26 mouse cellular contexts compared by ENCODE assay signal in genomic region chr9:86388538-86388937, GRCm38 (mm10).
A peak's percentile ranks its signal among the peaks of the same experiment; 100 is the strongest.
DNase-seq lines count a peak whose midpoint lies in the region; ATAC-seq and TF ChIP-seq lines count a peak whose summit lies in the region.
"Had no signal": no experiment of that assay in that cellular context is flagged by ENCODE, and none has a peak within 500 bp of the region (broad histone marks: within the 10 kb centered on the region; RNA-seq: fewer than 3 reads in every experiment).

No protein-coding gene starts in this region.

- no peak overlapping the region for H3K4me3 ChIP-seq in forebrain, postnatal 0 days (ENCODE audit: low read depth, low read length)
- no peak overlapping the region for H3K4me3 ChIP-seq in forebrain, embryonic 10.5 days
- no peak overlapping the region for H3K4me3 ChIP-seq in midbrain, embryonic 11.5 days (ENCODE audit: low read depth, low read length)
- no peak overlapping the region for H3K4me3 ChIP-seq in midbrain, postnatal 0 days (ENCODE audit: low read depth, low read length)
- H3K4me3 ChIP-seq in midbrain, embryonic 13.5 days (replicated peaks), result no peak overlapping the region
- H3K4me3 ChIP-seq: embryonic facial prominence, embryonic 12.5 days; embryonic facial prominence, embryonic 15.5 days; forebrain, embryonic 13.5 days; heart, embryonic 12.5 days; heart, embryonic 15.5 days; hindbrain, embryonic 10.5 days; hindbrain, embryonic 13.5 days had no signal

- 0 out of 2 replicates have a peak, but pooled peaks cover 2% of the 10 kb centered on the region for H3K4me1 ChIP-seq in forebrain, postnatal 0 days (ENCODE audit: insufficient read depth)
- peaks cover 13% of the 10 kb centered on the region for H3K4me1 ChIP-seq in forebrain, embryonic 10.5 days
- peaks cover 4% of the 10 kb centered on the region; the same call in 1 of the 2 replicates for H3K4me1 ChIP-seq in midbrain, embryonic 11.5 days (ENCODE audit: control insufficient read depth, insufficient read depth, low read length)
- H3K4me1 ChIP-seq in midbrain, postnatal 0 days (ENCODE audit: insufficient read depth, low read length), result no peaks in the 10 kb centered on the region
- H3K4me1 ChIP-seq in midbrain, embryonic 13.5 days (replicated peaks), result 0 out of 2 replicates have a peak, but pooled peaks cover 5% of the 10 kb centered on the region
- H3K4me1 ChIP-seq: embryonic facial prominence, embryonic 12.5 days; embryonic facial prominence, embryonic 15.5 days; forebrain, embryonic 13.5 days; hindbrain, embryonic 10.5 days; hindbrain, embryonic 13.5 days had no signal

- H3K36me3 ChIP-seq in forebrain, postnatal 0 days (ENCODE audit: insufficient read depth), result no peaks in the 10 kb centered on the region
- H3K36me3 ChIP-seq in forebrain, embryonic 10.5 days (replicated peaks), result peaks cover 3% of the 10 kb centered on the region; the same call in 1 of the 2 replicates
- H3K36me3 ChIP-seq in midbrain, embryonic 11.5 days (ENCODE audit: control insufficient read depth, insufficient read depth, low read length), result no peaks in the 10 kb centered on the region
- no peaks in the 10 kb centered on the region for H3K36me3 ChIP-seq in midbrain, postnatal 0 days (ENCODE audit: insufficient read depth, low read length)
- no peaks in the 10 kb centered on the region for H3K36me3 ChIP-seq in midbrain, embryonic 13.5 days
- H3K36me3 ChIP-seq: embryonic facial prominence, embryonic 12.5 days; embryonic facial prominence, embryonic 15.5 days; heart, embryonic 12.5 days; heart, embryonic 15.5 days; hindbrain, embryonic 10.5 days; hindbrain, embryonic 13.5 days had no signal

- no peak for TF ChIP-seq CTCF in forebrain, postnatal 0 days (IDR thresholded peaks at IDR 0.05; ENCODE audit: low read depth)
- no peak for TF ChIP-seq CTCF in midbrain, postnatal 0 days (IDR thresholded peaks at IDR 0.05)

- ATAC-seq in forebrain, postnatal 0 days, result peak; percentile 45; the same call in 1 of the 2 replicates
- peak; percentile 68; the same call in 1 of the 2 replicates for ATAC-seq in midbrain, embryonic 11.5 days (ENCODE audit: low FRiP score)
- no peak for ATAC-seq in midbrain, postnatal 0 days (ENCODE audit: low FRiP score)
- peak; percentile 43; the same call in 1 of the 2 replicates for ATAC-seq in midbrain, embryonic 13.5 days
- ATAC-seq: CD4-positive, CD25-positive, alpha-beta regulatory T cell, adult 4 months; forebrain, embryonic 13.5 days; hindbrain, embryonic 16.5 days had no signal

- no peak overlapping the region for H3K9ac ChIP-seq in forebrain, postnatal 0 days
- H3K9ac ChIP-seq in midbrain, embryonic 11.5 days (ENCODE audit: low read length), result no peak overlapping the region
- no peak overlapping the region for H3K9ac ChIP-seq in midbrain, postnatal 0 days (replicated peaks; ENCODE audit: low read length, poor library complexity, severe bottlenecking)
- no peak overlapping the region for H3K9ac ChIP-seq in midbrain, embryonic 13.5 days (replicated peaks)
- H3K9ac ChIP-seq: embryonic facial prominence, embryonic 12.5 days; embryonic facial prominence, embryonic 15.5 days; forebrain, embryonic 13.5 days; heart, embryonic 12.5 days; heart, embryonic 15.5 days; hindbrain, embryonic 13.5 days had no signal

- H3K4me2 ChIP-seq in forebrain, postnatal 0 days (ENCODE audit: low read depth), result no peak overlapping the region
- no peak overlapping the region for H3K4me2 ChIP-seq in midbrain, embryonic 11.5 days
- no peak overlapping the region for H3K4me2 ChIP-seq in midbrain, postnatal 0 days (ENCODE audit: low read depth, low read length, poor library complexity, severe bottlenecking)
- no peak overlapping the region for H3K4me2 ChIP-seq in midbrain, embryonic 13.5 days (replicated peaks)
- H3K4me2 ChIP-seq: embryonic facial prominence, embryonic 12.5 days; embryonic facial prominence, embryonic 15.5 days; forebrain, embryonic 13.5 days; heart, embryonic 12.5 days; heart, embryonic 15.5 days; hindbrain, embryonic 13.5 days had no signal

- DNase-seq in forebrain, postnatal 0 days, result no peak
- DNase-seq in forebrain, embryonic 10.5 days (ENCODE audit: extremely low spot score, low spot score), result no peak
- DNase-seq in midbrain, embryonic 11.5 days (ENCODE audit: low spot score, missing footprints), result peak; percentile 83
- no peak for DNase-seq in midbrain, postnatal 0 days (ENCODE audit: low spot score)
- DNase-seq in lung, postnatal 10 days, result no peak
- DNase-seq in testis, postnatal 14 days (ENCODE audit: low spot score), result no peak
- DNase-seq: adrenal gland, adult 2 months; adrenal gland, postnatal 14 days; cerebellum, adult 11-12 months; cerebellum, adult 8-10 months; cerebellum, postnatal 10 days; cerebellum, postnatal 36 days; gastrocnemius, postnatal 25 days; heart, adult 18-20 months; heart, postnatal 10 days; heart, postnatal 36 days had no signal

- no peaks in the 10 kb centered on the region for H3K9me3 ChIP-seq in forebrain, postnatal 0 days (ENCODE audit: low read length)
- peaks cover under 1% of the 10 kb centered on the region; the same call in 1 of the 2 replicates for H3K9me3 ChIP-seq in forebrain, embryonic 10.5 days
- no peaks in the 10 kb centered on the region for H3K9me3 ChIP-seq in midbrain, embryonic 11.5 days (ENCODE audit: control insufficient read depth, low read length)
- 0 out of 2 replicates have a peak, but pooled peaks cover 2% of the 10 kb centered on the region for H3K9me3 ChIP-seq in midbrain, postnatal 0 days (ENCODE audit: low read length)
- no peaks in the 10 kb centered on the region for H3K9me3 ChIP-seq in midbrain, embryonic 13.5 days
- H3K9me3 ChIP-seq: embryonic facial prominence, embryonic 15.5 days; heart, embryonic 12.5 days; heart, embryonic 15.5 days; hindbrain, embryonic 10.5 days had no signal

- H3K27ac ChIP-seq in forebrain, postnatal 0 days (ENCODE audit: low read depth, low read length), result no peak overlapping the region
- H3K27ac ChIP-seq in forebrain, embryonic 10.5 days, result no peak overlapping the region
- no peak overlapping the region for H3K27ac ChIP-seq in midbrain, embryonic 11.5 days (ENCODE audit: low read depth, low read length)
- H3K27ac ChIP-seq in midbrain, postnatal 0 days (ENCODE audit: low read depth, low read length), result no peak overlapping the region
- H3K27ac ChIP-seq in midbrain, embryonic 13.5 days, result no peak overlapping the region
- H3K27ac ChIP-seq: embryonic facial prominence, embryonic 12.5 days; embryonic facial prominence, embryonic 15.5 days; forebrain, embryonic 13.5 days; heart, embryonic 15.5 days; hindbrain, embryonic 10.5 days; hindbrain, embryonic 13.5 days had no signal

- H3K27me3 ChIP-seq in forebrain, postnatal 0 days (ENCODE audit: insufficient read depth, low read length), result no peaks in the 10 kb centered on the region
- no peaks in the 10 kb centered on the region for H3K27me3 ChIP-seq in forebrain, embryonic 10.5 days (ENCODE audit: poor library complexity, severe bottlenecking)
- no peaks in the 10 kb centered on the region for H3K27me3 ChIP-seq in midbrain, embryonic 11.5 days (ENCODE audit: control insufficient read depth, insufficient read depth, low read length)
- H3K27me3 ChIP-seq in midbrain, postnatal 0 days (ENCODE audit: insufficient read depth, low read length), result no peaks in the 10 kb centered on the region
- no peaks in the 10 kb centered on the region for H3K27me3 ChIP-seq in midbrain, embryonic 13.5 days
- H3K27me3 ChIP-seq: embryonic facial prominence, embryonic 12.5 days; embryonic facial prominence, embryonic 15.5 days; forebrain, embryonic 13.5 days; heart, embryonic 12.5 days; heart, embryonic 15.5 days; hindbrain, embryonic 13.5 days had no signal

- 27% methylated on average over 4 of the region's 4 CpGs for WGBS in forebrain, postnatal 0 days
- 64% methylated on average over 4 of the region's 4 CpGs for WGBS in forebrain, embryonic 10.5 days
- 50% methylated on average over 4 of the region's 4 CpGs for WGBS in midbrain, embryonic 11.5 days
- 37% methylated on average over 4 of the region's 4 CpGs for WGBS in midbrain, postnatal 0 days
- 42% methylated on average over 4 of the region's 4 CpGs for WGBS in midbrain, embryonic 13.5 days
